Mouse (Mus musculus) c-Kit-positive CD71-positive TER-119-negative erythroid progenitor cells, embryonic 14.5 days (primary cell): Measurements from ENCODE around the gene Cd52.

ENCODE experiments used
- DNase-seq: peaks from one replicate; pipeline ENCODE4 v3.0.0-alpha.2; 2013; ENCODE audit warnings: low read depth

Cd52 gene

DNA sequence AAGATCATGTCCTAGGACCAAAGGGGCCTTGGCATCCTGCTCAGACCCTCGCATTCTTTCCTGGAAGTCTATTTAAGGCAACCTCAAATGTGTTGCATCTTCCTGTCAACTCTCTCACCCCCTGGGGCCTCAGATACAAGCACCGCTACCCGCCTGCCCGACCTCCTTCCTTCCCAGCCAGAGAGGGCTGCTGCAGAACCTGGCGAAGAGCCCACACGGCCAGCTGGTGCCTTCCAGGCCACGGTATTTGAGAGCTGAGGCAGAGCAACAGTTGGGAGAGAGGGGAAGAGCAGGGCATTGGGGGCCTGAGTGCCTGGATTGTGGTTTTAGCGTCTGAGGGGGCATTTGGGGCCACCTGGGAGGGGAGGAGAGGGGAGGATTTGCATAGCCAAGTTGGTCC lies 42.3 kb downstream of the Cd52 start:
- DNase-seq: no peak

DNA sequence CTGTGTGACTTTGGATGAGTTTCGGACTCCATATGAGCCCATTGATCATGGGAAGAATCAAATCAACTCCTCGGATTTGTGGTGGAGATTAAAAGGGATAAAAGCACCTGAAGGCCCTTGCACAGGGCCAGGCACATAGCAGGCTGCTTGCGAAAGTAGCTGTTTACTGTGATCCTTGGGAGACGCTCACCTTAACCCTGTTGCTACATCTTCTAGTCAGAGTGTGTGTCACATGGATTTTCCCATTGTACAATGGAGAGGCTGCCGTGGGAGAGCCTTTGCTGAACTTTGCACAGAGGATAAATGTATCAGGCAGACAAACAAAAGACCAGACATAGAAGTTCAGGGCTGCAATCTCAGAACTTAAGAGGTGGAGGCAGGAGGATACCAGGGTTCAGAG lies 43.0 kb downstream of the Cd52 start:
- DNase-seq: no peak

DNA sequence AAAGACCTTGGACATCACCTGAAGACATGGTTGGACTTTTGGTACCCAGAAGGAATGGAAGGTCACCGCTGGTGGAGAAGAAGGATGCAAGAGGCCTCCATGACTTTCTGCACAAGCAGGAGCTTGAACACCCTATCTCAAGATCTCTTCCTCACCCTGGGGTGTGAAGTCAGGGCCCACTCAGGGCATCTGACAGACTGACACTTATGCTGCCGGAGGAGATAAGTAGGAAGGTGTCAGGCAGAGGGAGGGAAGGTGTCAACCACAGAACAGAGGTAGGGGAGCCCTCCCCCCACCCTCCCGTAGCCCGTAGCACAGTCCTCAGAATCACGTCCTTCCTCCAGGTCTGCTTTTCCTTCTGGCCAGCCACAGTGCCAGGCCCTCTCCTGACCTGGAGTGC lies 47.2 kb downstream of the Cd52 start:
- DNase-seq: no peak

DNA sequence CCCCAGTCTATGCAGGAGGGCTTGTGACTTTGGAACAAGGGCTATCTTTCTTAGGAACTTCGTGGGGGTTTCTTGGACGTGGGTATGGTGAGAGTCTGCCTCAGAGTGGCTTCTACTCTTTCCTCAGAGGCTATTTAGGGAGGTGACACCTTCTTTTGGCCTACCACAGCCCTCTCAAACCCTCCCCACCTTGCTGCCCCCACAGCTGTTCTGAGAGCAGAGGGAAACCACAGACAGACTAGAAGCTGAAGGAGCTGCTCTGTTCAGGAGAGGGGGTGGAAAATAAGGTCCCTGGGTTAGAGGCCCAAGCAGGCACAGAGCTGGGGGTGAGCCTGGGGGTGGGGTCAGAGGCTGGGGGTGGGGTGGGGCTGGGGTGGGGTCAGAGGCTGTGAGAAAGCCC lies 51.8 kb downstream of the Cd52 start:
- DNase-seq: no peak

DNA sequence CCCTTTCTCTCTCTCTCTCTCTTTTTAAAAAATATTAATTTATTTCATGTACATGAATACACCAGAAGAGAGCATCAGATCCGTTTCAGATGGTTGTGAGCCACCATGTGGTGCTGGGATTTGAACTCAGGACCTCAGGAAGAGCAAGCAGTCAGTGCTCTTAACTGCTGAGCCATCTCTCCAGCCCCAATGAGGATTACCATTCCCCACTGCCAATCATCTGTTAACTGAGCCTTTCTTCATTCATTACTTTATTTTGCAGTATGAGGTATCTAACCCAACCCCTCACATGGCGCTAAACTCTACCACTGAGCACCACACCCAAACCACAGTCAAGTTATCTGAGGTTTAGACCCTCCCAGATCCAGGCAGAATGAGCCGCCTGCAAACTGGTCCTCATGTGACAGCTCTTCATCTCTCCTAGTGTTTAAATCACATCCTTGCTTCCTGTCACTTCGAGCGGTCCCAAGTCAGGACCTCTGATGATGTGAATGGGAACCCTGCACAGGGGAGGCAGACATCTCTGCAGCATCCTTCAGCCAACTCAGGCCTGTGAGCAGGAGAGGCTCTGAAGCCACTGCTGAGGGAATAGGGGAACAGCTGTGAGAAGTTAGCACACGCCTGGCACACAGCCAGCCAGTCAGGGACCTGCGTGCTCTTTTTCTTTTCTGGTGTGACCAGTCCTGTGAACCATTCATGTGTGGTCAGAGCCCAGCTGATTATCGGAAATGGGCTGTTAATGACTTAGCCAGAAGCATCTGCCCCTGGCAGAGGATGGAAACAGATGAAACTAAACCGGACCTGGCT lies 53.4 kb downstream of the Cd52 start:
- no peak for DNase-seq

DNA sequence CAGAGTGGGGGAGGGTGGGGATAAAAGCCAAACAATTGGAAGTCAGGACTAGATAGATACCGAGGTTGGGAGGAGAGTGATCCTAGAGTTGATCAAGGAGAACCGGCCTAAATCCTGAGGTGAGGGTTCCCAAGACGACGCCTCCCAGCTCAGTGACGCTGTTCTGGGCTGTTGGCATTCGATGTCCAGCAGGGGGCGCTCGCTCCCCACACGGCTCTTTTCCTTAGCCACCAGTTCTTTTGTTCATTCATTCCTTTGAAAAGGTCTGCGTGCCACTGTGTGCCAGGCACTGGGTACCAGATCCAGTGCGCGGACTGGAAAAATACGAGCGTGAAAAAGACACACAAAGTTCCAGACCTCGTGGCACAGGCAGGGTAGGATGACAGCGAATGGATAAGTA lies 58.9 kb downstream of the Cd52 start:
- DNase-seq: peak; percentile 48
